Mouse (Mus musculus): ENCODE results near the gene Ppp1r3g. TPM values are rescaled to one million over a fixed set of nuclear protein-coding genes. Genes with fewer than 3 reads are reported as not detected.

Ppp1r3g gene
- 0.93 and 1.2 TPM in 2 replicates for polyA plus RNA-seq (2016; fragmentation: Nextera tagmentation; extraction: Ambion mirVana)

DNA sequence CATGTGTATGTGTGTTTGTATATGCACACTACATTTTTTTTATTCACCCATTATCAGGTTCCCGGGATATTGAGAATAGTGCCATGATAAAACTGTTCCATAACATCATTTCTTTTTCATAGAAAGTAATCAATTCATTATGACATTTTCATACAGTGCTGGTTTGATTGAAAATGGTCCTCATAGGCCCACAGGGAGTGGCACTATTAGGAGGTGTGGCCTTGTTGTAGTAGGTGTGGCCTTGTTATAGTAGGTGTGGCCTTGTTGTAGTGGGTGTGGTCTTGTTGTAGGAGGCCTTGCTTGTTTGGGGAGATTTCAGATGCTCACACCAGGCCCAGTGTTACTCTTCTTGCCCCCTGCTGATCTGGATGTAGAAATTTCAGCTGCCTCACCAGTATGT is at the start of gene Ppp1r3g:
Ppp1r3g (plus strand) TSS at position 301 of the 400 bp plus-strand sequence.
- Histone ChIP-seq H3K36me3 (replicated peaks) (no peaks in the 10 kb centered on the region), H3K9me3 (no peaks in the 10 kb centered on the region), H3K27ac (replicated peaks) (no peak within 1 kb of the TSS), H3K27me3 (replicated peaks; ENCODE audit: low read depth, poor library complexity, severe bottlenecking) (no peaks in the 10 kb centered on the region), H3K4me3 (no peak within 1 kb of the TSS), H3K4me1 (no peaks in the 10 kb centered on the region)
- 92% methylated on average over 1 of the region's 1 CpGs for WGBS
- no peak for DNase-seq (ENCODE audit: low spot score)

DNA sequence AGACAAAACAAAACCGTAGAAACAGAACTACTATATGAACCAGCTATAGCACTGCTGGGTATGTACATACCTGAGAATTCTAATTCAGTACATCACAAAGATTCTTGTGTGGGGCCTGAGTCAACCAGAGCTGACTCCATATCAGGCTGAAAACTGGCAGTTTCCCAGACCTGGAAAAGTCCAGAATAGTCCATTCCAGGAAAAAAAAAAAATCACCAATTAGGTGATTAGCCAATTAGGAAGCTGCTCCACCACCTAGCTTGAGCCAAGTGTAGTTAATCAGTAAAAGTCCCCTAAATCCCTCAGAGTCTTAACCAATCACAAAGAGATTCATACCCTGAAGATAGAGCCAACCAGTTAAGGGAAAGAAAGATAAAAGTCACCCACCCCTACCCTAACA is 47.2 kb upstream of the Ppp1r3g start:
- Histone ChIP-seq H3K9me3 (no peaks in the 10 kb centered on the region), H3K36me3 (replicated peaks) (no peaks in the 10 kb centered on the region), H3K4me3 (no peak overlapping the region), H3K27ac (replicated peaks) (no peak overlapping the region), H3K4me1 (no peaks in the 10 kb centered on the region), H3K27me3 (replicated peaks; ENCODE audit: low read depth, poor library complexity, severe bottlenecking) (no peaks in the 10 kb centered on the region)
- no peak for DNase-seq (ENCODE audit: low spot score)
- 92% methylated on average over 1 of the region's 1 CpGs for WGBS

- H3K9me3 ChIP-seq, result peaks cover 6% of the 10 kb centered on the region
- no peak overlapping the region for H3K27ac ChIP-seq (replicated peaks)
- H3K36me3 ChIP-seq (replicated peaks), result no peaks in the 10 kb centered on the region
- 81% methylated on average over 2 of the region's 2 CpGs for WGBS
- DNase-seq (ENCODE audit: low spot score), result no peak
- H3K4me3 ChIP-seq, result no peak overlapping the region
- H3K4me1 ChIP-seq, result peaks cover 8% of the 10 kb centered on the region
- no peaks in the 10 kb centered on the region for H3K27me3 ChIP-seq (replicated peaks; ENCODE audit: low read depth, poor library complexity, severe bottlenecking)
Measured at GRCm38 (mm10) chr13:35937991-35938390, 20.6 kb upstream of the Ppp1r3g start.

DNA sequence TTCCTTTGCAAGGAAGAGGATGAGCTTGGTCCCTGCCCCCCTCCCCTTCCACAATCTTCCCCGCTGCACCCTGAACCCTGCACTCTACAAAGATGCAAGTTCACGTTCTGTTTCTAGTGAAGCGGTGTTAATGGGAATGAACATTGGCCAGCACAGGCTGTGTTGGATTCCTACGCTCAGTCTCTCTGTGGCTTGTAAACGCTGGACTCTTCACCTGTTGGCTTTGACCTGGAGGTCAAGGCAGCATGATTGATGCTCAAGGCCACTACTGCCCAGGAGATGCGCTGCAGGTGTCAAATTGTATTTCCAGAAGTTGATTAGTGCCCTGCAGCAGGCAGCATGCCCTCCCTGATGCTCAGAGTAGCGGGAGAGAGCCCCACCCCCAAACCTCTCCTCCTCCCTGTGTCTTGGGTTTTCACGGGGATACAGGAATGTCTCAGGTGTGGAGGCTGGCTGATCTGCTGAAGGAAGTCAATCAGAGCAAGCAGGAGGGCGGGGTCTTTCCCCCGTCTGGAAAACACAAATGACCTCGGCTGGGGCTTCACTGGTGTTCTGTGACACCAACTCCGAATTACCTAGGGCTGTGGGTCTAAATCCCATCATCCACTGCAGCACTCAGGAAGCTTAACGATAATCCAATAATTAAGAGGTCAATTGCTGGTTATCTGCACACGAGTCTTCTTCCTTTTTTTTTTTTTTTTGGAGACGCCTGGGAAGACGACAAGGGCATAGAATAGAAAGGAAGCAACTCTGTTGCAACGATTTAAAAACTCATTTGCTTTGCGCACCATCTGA is 18.6 kb upstream of the Ppp1r3g start:
- Histone ChIP-seq H3K27ac (replicated peaks) (no peak overlapping the region), H3K36me3 (replicated peaks) (no peaks in the 10 kb centered on the region), H3K4me1 (peaks cover 8% of the 10 kb centered on the region), H3K4me3 (no peak overlapping the region), H3K9me3 (peaks cover under 1% of the 10 kb centered on the region; the same call in 1 of the 2 replicates), H3K27me3 (replicated peaks; ENCODE audit: low read depth, poor library complexity, severe bottlenecking) (no peaks in the 10 kb centered on the region)
- no peak for DNase-seq (ENCODE audit: low spot score)
- 67% methylated on average over 18 of the region's 18 CpGs for WGBS

DNA sequence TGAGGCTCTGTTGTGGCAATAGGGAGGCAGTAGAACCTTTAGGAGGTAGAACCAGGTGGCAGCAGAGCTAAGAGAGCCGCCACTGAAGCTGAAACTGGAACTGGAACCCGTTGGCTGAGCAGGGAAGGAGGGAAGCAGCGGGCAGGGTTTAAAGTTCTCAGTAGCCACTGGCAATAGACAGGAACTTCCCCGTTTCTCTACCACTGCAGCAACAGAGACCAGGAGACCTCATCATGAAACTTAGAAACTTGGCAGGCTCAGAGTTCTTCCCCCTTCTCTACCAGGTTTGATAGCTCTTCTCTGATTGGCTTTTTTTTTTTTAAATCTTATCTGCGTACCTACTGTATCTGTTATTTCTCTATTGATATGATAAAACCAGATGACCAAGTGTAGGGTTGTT is 17.7 kb upstream of the Ppp1r3g start:
- DNase-seq (ENCODE audit: low spot score), result no peak
- Histone ChIP-seq H3K36me3 (replicated peaks) (no peaks in the 10 kb centered on the region), H3K27ac (replicated peaks) (no peak overlapping the region), H3K27me3 (replicated peaks; ENCODE audit: low read depth, poor library complexity, severe bottlenecking) (no peaks in the 10 kb centered on the region), H3K4me1 (peaks cover 8% of the 10 kb centered on the region), H3K4me3 (no peak overlapping the region), H3K9me3 (no peaks in the 10 kb centered on the region)
- WGBS, result 86% methylated on average over 5 of the region's 5 CpGs

DNA sequence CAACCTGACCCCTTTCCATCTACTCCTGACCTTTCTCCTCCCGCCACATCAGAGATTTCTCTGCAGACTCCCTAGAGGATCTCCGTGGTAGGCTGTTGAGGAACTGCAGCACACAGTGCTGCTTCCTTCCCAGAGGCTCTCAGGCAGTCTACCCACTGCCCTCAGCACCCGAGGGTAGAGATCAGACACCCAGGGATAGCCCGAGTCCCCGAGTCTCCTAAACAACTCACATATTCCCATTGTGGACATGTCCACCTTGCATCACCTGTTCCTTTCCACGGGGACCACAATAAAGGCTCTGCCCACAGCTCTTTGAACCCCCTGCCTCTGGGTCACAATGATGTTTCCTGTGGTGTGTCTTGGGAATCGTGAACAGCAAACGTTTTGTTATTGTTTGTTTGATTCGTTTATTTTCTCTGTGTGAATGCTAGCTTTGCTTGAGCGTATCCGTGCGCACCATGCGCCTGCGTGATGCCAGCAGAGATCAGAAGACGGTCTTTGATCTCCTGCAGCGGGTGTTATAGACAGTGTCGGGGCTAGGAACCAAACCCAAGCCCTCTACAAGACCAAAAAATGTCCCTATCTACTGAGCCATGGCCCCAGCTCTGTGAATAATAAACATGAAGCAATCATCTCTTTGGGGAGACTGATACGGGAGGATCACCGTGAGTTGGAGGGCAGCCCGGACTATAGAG is 11.8 kb upstream of the Ppp1r3g start:
- Histone ChIP-seq H3K27me3 (replicated peaks; ENCODE audit: low read depth, poor library complexity, severe bottlenecking) (no peaks in the 10 kb centered on the region), H3K9me3 (no peaks in the 10 kb centered on the region), H3K4me3 (no peak overlapping the region), H3K36me3 (replicated peaks) (no peaks in the 10 kb centered on the region), H3K4me1 (no peaks in the 10 kb centered on the region), H3K27ac (replicated peaks) (no peak overlapping the region)
- WGBS, result 73% methylated on average over 20 of the region's 20 CpGs
- no peak for DNase-seq (ENCODE audit: low spot score)

DNA sequence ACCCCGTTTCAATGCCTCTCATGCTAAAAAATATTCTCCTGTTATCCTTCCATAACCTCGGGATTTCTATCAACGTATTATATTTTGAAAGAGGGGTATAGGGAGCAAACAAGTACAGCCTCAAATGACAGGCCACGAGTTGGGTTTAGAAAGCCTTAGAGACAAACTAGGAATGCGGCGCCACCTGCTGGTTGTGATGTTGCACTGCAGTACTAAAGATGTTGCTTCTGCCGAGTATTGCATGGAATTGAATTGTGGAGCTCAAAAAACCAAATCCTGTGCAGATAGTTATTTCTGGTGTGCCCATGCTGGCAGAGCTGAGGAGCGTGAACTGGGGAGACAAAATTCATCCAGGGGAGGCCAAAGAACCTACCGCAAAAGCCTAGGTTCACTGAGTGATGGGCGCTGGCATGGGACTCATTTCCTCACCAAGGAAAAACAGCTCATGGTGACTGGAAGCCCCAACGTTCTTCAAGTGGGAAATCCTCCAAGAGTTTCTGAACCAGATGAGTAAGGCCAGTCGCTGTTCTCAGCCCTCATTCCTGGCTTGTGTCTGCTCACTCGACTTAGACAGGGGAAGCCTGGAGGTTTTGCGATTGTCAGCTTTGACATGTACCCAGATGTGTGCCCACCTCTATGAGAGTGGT is 11.2 kb upstream of the Ppp1r3g start:
- no peaks in the 10 kb centered on the region for H3K9me3 ChIP-seq
- DNase-seq (ENCODE audit: low spot score), result peak; percentile 78
- WGBS, result 25% methylated on average over 14 of the region's 14 CpGs
- no peak overlapping the region for H3K27ac ChIP-seq (replicated peaks)
- H3K4me1 ChIP-seq, result no peaks in the 10 kb centered on the region
- H3K4me3 ChIP-seq, result no peak overlapping the region
- no peaks in the 10 kb centered on the region for H3K27me3 ChIP-seq (replicated peaks; ENCODE audit: low read depth, poor library complexity, severe bottlenecking)
- no peaks in the 10 kb centered on the region for H3K36me3 ChIP-seq (replicated peaks)

DNA sequence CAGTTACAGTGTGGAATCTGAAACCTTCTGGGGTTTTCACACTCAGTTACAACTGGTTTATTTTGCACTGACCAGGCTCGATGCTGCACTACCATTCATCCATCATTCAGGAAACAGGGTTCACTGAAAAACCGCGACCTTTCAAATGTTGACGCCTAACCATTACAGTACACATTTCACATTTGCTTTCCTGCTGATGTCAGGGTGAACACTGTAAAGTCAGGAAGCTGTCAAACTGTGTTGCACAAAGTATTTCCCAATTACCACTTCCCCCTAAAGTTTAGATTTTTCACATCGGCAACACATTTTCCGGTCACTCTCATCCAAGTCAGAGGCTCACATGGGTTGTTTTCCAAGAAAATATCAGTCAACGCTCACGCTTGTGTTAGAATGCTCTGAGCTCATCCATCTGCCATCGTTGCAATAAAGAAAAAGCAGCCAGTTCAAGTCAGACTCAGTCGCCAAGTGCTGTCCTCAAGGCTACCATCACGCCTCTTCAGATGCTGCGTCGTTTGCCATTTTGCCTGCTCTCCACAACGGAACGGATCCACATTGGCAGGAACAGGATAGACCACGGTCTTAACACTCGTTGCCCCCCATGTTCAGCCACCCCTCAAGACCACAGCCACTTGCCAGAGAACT is 8.7 kb upstream of the Ppp1r3g start:
- H3K36me3 ChIP-seq (replicated peaks), result no peaks in the 10 kb centered on the region
- H3K27ac ChIP-seq (replicated peaks), result no peak overlapping the region
- H3K27me3 ChIP-seq (replicated peaks; ENCODE audit: low read depth, poor library complexity, severe bottlenecking), result no peaks in the 10 kb centered on the region
- no peaks in the 10 kb centered on the region for H3K4me1 ChIP-seq
- no peak for DNase-seq (ENCODE audit: low spot score)
- H3K9me3 ChIP-seq, result no peaks in the 10 kb centered on the region
- no peak overlapping the region for H3K4me3 ChIP-seq
- 86% methylated on average over 17 of the region's 17 CpGs for WGBS

GRCm38 (mm10) chr13:35959391-35960067 is 890 bp downstream of the Ppp1r3g start:
- H3K4me1 ChIP-seq, result no peaks in the 10 kb centered on the region
- H3K36me3 ChIP-seq (replicated peaks), result no peaks in the 10 kb centered on the region
- WGBS, result 77% methylated on average over 12 of the region's 12 CpGs
- no peaks in the 10 kb centered on the region for H3K9me3 ChIP-seq
- no peak for DNase-seq (ENCODE audit: low spot score)
- H3K27ac ChIP-seq (replicated peaks), result no peak overlapping the region
- H3K27me3 ChIP-seq (replicated peaks; ENCODE audit: low read depth, poor library complexity, severe bottlenecking), result no peaks in the 10 kb centered on the region
- no peak overlapping the region for H3K4me3 ChIP-seq

DNA sequence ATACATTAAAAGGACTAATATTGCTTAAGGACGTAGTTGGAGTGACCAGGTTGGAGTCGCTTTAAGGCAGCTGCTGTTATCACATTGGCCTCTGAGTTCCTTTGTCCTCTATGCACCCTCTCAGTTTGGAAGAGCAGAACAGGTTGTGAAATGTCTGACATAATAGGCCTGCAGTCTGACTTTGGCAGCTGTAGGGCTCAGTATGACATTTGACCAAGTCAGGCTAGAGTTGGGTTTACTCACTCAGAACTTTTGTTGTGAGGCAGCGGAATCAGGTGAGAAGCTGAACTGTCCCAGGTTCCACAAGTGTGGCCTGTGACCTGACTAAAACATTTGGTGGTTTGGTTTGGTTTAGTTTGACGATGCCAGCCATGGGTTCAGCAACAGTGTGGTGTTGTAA is 4.9 kb downstream of the Ppp1r3g start:
- H3K4me1 ChIP-seq, result peaks cover 11% of the 10 kb centered on the region
- no peak for DNase-seq (ENCODE audit: low spot score)
- no peak overlapping the region for H3K4me3 ChIP-seq
- H3K27me3 ChIP-seq (replicated peaks; ENCODE audit: low read depth, poor library complexity, severe bottlenecking), result peaks cover 25% of the 10 kb centered on the region
- H3K36me3 ChIP-seq (replicated peaks), result no peaks in the 10 kb centered on the region
- H3K9me3 ChIP-seq, result no peaks in the 10 kb centered on the region
- H3K27ac ChIP-seq (replicated peaks), result no peak overlapping the region
- WGBS, result 89% methylated on average over 4 of the region's 4 CpGs

GRCm38 (mm10) chr13:35967690-35968089 is 9.1 kb downstream of the Ppp1r3g start:
- Histone ChIP-seq H3K4me1 (peaks cover 23% of the 10 kb centered on the region), H3K27ac (replicated peaks) (peak overlapping the region; percentile 72; the same call in 1 of the 2 replicates), H3K9me3 (no peaks in the 10 kb centered on the region), H3K27me3 (replicated peaks; ENCODE audit: low read depth, poor library complexity, severe bottlenecking) (peaks cover 46% of the 10 kb centered on the region), H3K4me3 (peak overlapping the region; percentile 76), H3K36me3 (replicated peaks) (no peaks in the 10 kb centered on the region)
- peak; percentile 54 for DNase-seq (ENCODE audit: low spot score)
- under 1% methylated on average over 15 of the region's 15 CpGs for WGBS

Data from embryonic facial prominence, embryonic 10.5 days (tissue).